Mouse (Mus musculus) heart, embryonic 14.5 days (tissue): ENCODE data around the gene Rassf5. TPM values are rescaled to one million over a fixed set of nuclear protein-coding genes. Genes with fewer than 3 reads are reported as not detected.

Experiments
- ATAC-seq: fragments of 200-750 bp; cut with Nextera tagmentation; 2 replicates; pipeline ENCODE4 v1.8.0; 2017; ENCODE audit warnings: low read depth, moderate TSS enrichment; ENCODE audit not compliant: insufficient number of reproducible peaks, insufficient read depth, low FRiP score
- H3K27ac ChIP-seq, 2 experiments: fragments of 200-500 bp in 1 of 2; fragments of 300-500 bp in 1 of 2; sonication (generic) in 1 of 2; replicated peaks in 1 of 2; 2 replicates each; pipeline ENCODE4 v1.5.1; 2012 to 2014; ENCODE audit warnings: low read depth in 2 of 2, low read length in 2 of 2, control low read depth in 1 of 2, mild to moderate bottlenecking in 1 of 2, mixed read lengths in 1 of 2; ENCODE audit not compliant: control insufficient read depth in 1 of 2, insufficient read depth in 1 of 2
- H3K27me3 ChIP-seq: fragments of 300-500 bp; sonication (generic); 2 replicates; pipeline ENCODE4 v1.6.1; 2014; ENCODE audit warnings: mild to moderate bottlenecking, low read length, control low read depth; ENCODE audit not compliant: control insufficient read depth, insufficient read depth
- H3K36me3 ChIP-seq: fragments of 300-500 bp; sonication (generic); 2 replicates; pipeline ENCODE4 v1.6.1; 2014; ENCODE audit warnings: mild to moderate bottlenecking, control low read depth, low read length, mixed read lengths; ENCODE audit not compliant: control insufficient read depth, insufficient read depth
- H3K4me1 ChIP-seq, 2 experiments: fragments of 200-500 bp in 1 of 2; fragments of 300-500 bp in 1 of 2; sonication (generic) in 1 of 2; 2 replicates each; pipeline ENCODE4 v1.6.1; 2012 to 2014; ENCODE audit warnings: low read length in 2 of 2, control low read depth in 1 of 2, mixed read lengths in 1 of 2; ENCODE audit not compliant: control insufficient read depth in 2 of 2, insufficient read depth in 2 of 2
- H3K4me2 ChIP-seq: fragments of 300-500 bp; sonication (generic); 2 replicates; pipeline ENCODE4 v1.6.1; 2014; ENCODE audit warnings: mild to moderate bottlenecking, low read length
- H3K4me3 ChIP-seq, 2 experiments: fragments of 200-500 bp in 1 of 2; fragments of 300-500 bp in 1 of 2; sonication (generic) in 1 of 2; 2 replicates each; pipeline ENCODE4 v1.5.1; 2012 to 2014; ENCODE audit warnings: low read length in 2 of 2, mild to moderate bottlenecking in 2 of 2, control low read depth in 1 of 2, low read depth in 1 of 2, moderate library complexity in 1 of 2; ENCODE audit not compliant: control insufficient read depth in 1 of 2, insufficient read depth in 1 of 2
- H3K9ac ChIP-seq: fragments of 300-500 bp; sonication (generic); 2 replicates; pipeline ENCODE4 v1.6.1; 2014; ENCODE audit warnings: mild to moderate bottlenecking, low read length
- H3K9me3 ChIP-seq: fragments of 300-500 bp; sonication (generic); 2 replicates; pipeline ENCODE4 v1.6.1; 2016; ENCODE audit warnings: low read length, control low read depth; ENCODE audit not compliant: control insufficient read depth
- WGBS: fragments of 180-500 bp; shearing (Covaris S2); extraction: QIAGEN DNeasy Blood & Tissue Kit; methylation state at CpG from one replicate; pipeline ENCODE4 v1.1.7; 2014; 5-methylcytosine and 5-hydroxymethylcytosine counted together
- polyA plus RNA-seq: library from polyadenylated mRNA; unstranded; fragments of >200 nt; fragmentation: Nextera tagmentation; extraction: Ambion mirVana; gene quantifications from 2 replicates; pipeline ENCODE4 v1.2.1, GENCODE M21; 2014

Gene Rassf5
- polyA plus RNA-seq, 1 experiment from 2014 or later, result 19.3 TPM

- Histone ChIP-seq H3K36me3 (no peaks in the 10 kb centered on the region), H3K4me2 (no peak overlapping the region), H3K9ac (peak overlapping the region; percentile 45), H3K9me3 (no peaks in the 10 kb centered on the region), H3K4me3 (no peak overlapping the region), H3K27ac (peak overlapping the region; percentile 13 to 30; a peak in 2 of 4 replicates), H3K27me3 (peaks cover 9% of the 10 kb centered on the region), H3K4me1 (peaks cover 22 to 36% of the 10 kb centered on the region in 2 experiments)
- ATAC-seq, result peak; percentile 32; the same call in 1 of the 2 replicates
- 54% methylated on average over 8 of the region's 8 CpGs for WGBS
Measured at GRCm38 (mm10) chr1:131238931-131239381, 6.1 kb downstream of the Rassf5 start.

- Histone ChIP-seq H3K27ac (no peak overlapping the region; a peak in 1 of 4 replicates), H3K36me3 (no peaks in the 10 kb centered on the region), H3K4me2 (no peak overlapping the region), H3K9me3 (no peaks in the 10 kb centered on the region), H3K4me3 (no peak overlapping the region), H3K4me1 (peaks cover 34 to 48% of the 10 kb centered on the region in 2 experiments), H3K9ac (no peak overlapping the region), H3K27me3 (no peaks in the 10 kb centered on the region)
- ATAC-seq, result no peak
- WGBS, result 45% methylated on average over 7 of the region's 7 CpGs
Measured at GRCm38 (mm10) chr1:131236077-131236476, 9.0 kb downstream of the Rassf5 start.

DNA sequence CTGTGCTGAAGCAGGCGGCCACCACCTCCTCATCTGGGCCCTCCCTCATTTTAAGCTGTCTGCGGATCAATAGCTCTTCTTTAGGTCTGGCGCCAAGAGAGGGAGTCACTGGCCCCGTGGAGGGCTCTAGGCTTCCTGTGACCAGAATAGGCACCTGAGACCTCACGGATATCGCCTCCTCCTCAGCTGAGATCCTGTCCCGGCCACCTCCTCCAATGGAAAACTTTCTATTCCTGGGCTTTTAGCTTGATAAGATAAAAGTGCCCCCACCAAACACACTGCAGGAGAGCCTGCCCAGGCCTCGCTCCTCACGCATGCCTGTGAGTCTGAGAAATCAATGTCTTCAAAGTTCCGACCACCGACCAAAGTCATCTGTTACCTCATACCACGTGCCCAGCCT lies 11.5 kb downstream of the Rassf5 start:
- WGBS, result 7% methylated on average over 12 of the region's 12 CpGs
- Histone ChIP-seq H3K4me3 (peak overlapping the region; percentile 27 to 34), H3K4me1 (peaks cover 36 to 50% of the 10 kb centered on the region in 2 experiments), H3K27ac (peak overlapping the region; percentile 48 to 86), H3K27me3 (no peaks in the 10 kb centered on the region), H3K4me2 (peak overlapping the region; percentile 62), H3K9ac (peak overlapping the region; percentile 69), H3K9me3 (no peaks in the 10 kb centered on the region), H3K36me3 (no peaks in the 10 kb centered on the region)
- no peak; the same call in 1 of the 2 replicates for ATAC-seq

GRCm38 (mm10) chr1:131228659-131229058 lies 16.4 kb downstream of the Rassf5 start:
- Histone ChIP-seq H3K4me1 (peaks cover 29 to 38% of the 10 kb centered on the region in 2 experiments), H3K27ac (peak overlapping the region; percentile 12 to 80; a peak in 3 of 4 replicates)
- ATAC-seq, result peak; percentile 42; the same call in 1 of the 2 replicates

GRCm38 (mm10) chr1:131228225-131228624 lies 16.8 kb downstream of the Rassf5 start:
- Histone ChIP-seq H3K4me3 (peak overlapping the region in 1 of 2 experiments; percentile 3; a peak in 1 of 4 replicates), H3K27ac (peak overlapping the region; percentile 12 to 80; a peak in 3 of 4 replicates), H3K9me3 (no peaks in the 10 kb centered on the region), H3K4me2 (peak overlapping the region; percentile 52), H3K27me3 (no peaks in the 10 kb centered on the region), H3K36me3 (no peaks in the 10 kb centered on the region), H3K9ac (peak overlapping the region; percentile 8; the same call in 1 of the 2 replicates), H3K4me1 (peaks cover 25 to 34% of the 10 kb centered on the region in 2 experiments)
- WGBS, result 14% methylated on average over 7 of the region's 7 CpGs
- peak; percentile 43; the same call in 1 of the 2 replicates for ATAC-seq

More at GRCm38 (mm10) chr1:131228659-131229058, 16.4 kb downstream of the Rassf5 start:
- Histone ChIP-seq H3K36me3 (no peaks in the 10 kb centered on the region), H3K27me3 (no peaks in the 10 kb centered on the region), H3K9me3 (no peaks in the 10 kb centered on the region), H3K9ac (peak overlapping the region; percentile 21; the same call in 1 of the 2 replicates), H3K4me3 (peak overlapping the region in 1 of 2 experiments; percentile 3; a peak in 1 of 4 replicates), H3K4me2 (peak overlapping the region; percentile 52)
- 23% methylated on average over 5 of the region's 5 CpGs for WGBS

DNA sequence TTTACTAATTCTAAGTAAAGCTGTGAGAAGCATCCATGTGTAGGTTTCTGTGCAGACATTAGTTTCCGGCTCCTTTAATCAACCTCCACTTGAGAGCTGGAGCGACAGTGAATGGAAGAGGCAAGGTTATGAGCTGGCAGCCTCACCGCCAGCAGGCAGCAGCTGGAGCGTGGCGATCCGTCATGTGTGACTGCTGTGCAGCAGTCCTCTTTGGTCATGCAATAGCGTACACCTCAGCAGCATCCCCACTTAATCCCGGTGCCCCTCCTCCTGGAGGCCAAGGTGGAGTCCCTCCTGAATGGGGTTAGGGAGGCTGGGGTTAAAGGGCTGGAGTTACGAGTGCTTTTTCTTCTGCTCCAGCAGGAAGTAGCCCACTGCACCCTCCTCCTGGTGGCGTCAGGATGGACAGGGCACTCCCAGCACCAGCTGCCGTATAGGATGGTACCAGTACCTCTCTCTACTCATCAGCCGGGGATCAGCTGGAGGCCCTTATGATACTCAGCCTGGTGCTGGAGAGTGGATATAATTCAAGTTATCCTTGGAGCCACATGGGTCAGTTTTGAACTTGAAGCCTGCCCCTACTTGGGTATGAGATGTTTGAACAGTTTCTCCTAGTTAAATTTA lies 20.1 kb downstream of the Rassf5 start:
- Histone ChIP-seq H3K27me3 (no peaks in the 10 kb centered on the region), H3K4me3 (no peak overlapping the region), H3K9me3 (no peaks in the 10 kb centered on the region), H3K36me3 (no peaks in the 10 kb centered on the region), H3K27ac (no peak overlapping the region), H3K4me1 (peaks cover 14 to 25% of the 10 kb centered on the region in 2 experiments), H3K9ac (no peak overlapping the region), H3K4me2 (no peak overlapping the region)
- WGBS, result 80% methylated on average over 12 of the region's 12 CpGs
- ATAC-seq, result no peak

DNA sequence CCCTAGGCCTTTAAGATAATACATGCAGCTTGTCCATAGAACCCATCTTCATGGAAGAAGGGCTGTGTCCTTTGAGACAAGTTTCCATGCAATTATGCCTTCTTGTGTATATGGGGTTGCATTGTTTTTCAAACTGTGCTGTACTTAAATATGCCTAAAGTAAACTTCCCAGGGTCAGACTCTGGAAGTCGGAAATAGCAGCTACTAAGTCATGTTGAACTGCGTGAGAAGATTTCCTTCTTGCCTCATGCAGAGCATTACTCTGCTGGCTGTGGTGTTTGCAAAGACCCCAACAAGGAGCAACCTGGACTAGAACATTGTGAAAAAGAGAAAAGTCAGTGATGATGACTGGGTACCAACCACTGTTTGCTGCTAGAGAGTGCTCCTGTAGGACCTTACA lies 21.7 kb downstream of the Rassf5 start:
- H3K4me3 ChIP-seq, result no peak overlapping the region
- WGBS, result 85% methylated on average over 2 of the region's 2 CpGs
- no peak overlapping the region for H3K9ac ChIP-seq
- H3K27me3 ChIP-seq, result no peaks in the 10 kb centered on the region
- H3K4me1 ChIP-seq, result peaks cover 7 to 9% of the 10 kb centered on the region in 2 experiments; a peak in 3 of 4 replicates
- H3K27ac ChIP-seq, result no peak overlapping the region
- no peaks in the 10 kb centered on the region for H3K36me3 ChIP-seq
- ATAC-seq, result no peak
- no peak overlapping the region for H3K4me2 ChIP-seq
- H3K9me3 ChIP-seq, result no peaks in the 10 kb centered on the region
